Mouse (Mus musculus) MEL (cell line): ENCODE data around the gene Mettl26. TPM values are rescaled to one million over a fixed set of nuclear protein-coding genes. Genes with fewer than 3 reads are reported as not detected.

Source experiments
- DNase-seq: peaks from one replicate; pipeline ENCODE4 v3.0.0; 2011; ENCODE audit warnings: low read depth, low spot score
- H3K27ac ChIP-seq: 2 replicates; pipeline ENCODE4 v1.5.1; 2012; ENCODE audit warnings: low read depth, mild to moderate bottlenecking, control low read depth, low read length, moderate library complexity; ENCODE audit not compliant: control insufficient read depth
- H3K27me3 ChIP-seq, 2 experiments: fragments of 150-350 bp in 1 of 2; sonication (generic) in 1 of 2; 2 replicates each; pipeline ENCODE4 v1.6.1; 2012; ENCODE audit warnings: low read length in 2 of 2, mild to moderate bottlenecking in 2 of 2, improper control_type of control experiment in 1 of 2, moderate library complexity in 1 of 2; ENCODE audit not compliant: insufficient read depth in 2 of 2, control insufficient read depth in 1 of 2
- H3K36me3 ChIP-seq, 2 experiments: 2 replicates each; pipeline ENCODE4 v1.6.1; 2012 to 2014; ENCODE audit warnings: low read length in 2 of 2, improper control_type of control experiment in 1 of 2, inconsistent platforms in 1 of 2, mild to moderate bottlenecking in 1 of 2; ENCODE audit not compliant: insufficient read depth in 2 of 2, control insufficient read depth in 1 of 2
- H3K4me1 ChIP-seq, 2 experiments: fragments of 150-350 bp in 1 of 2; sonication (generic) in 1 of 2; 2 replicates each; pipeline ENCODE4 v1.6.1; 2012; ENCODE audit warnings: low read length in 2 of 2, improper control_type of control experiment in 1 of 2, mild to moderate bottlenecking in 1 of 2; ENCODE audit not compliant: insufficient read depth in 2 of 2, control insufficient read depth in 1 of 2
- H3K4me3 ChIP-seq, 2 experiments: fragments of 150-350 bp in 1 of 2; sonication (generic) in 1 of 2; 2 replicates each; pipeline ENCODE4 v1.5.1; 2012; ENCODE audit warnings: low read depth in 2 of 2, low read length in 2 of 2, mild to moderate bottlenecking in 2 of 2, moderate library complexity in 2 of 2, control low read depth in 1 of 2, improper control_type of control experiment in 1 of 2; ENCODE audit not compliant: control insufficient read depth in 1 of 2, insufficient read depth in 1 of 2
- H3K79me2 ChIP-seq: 2 replicates; pipeline ENCODE4 v1.6.1; 2012; ENCODE audit warnings: mild to moderate bottlenecking, low read length, moderate library complexity; ENCODE audit not compliant: control insufficient read depth, poor library complexity, insufficient read depth
- H3K9ac ChIP-seq: 2 replicates; pipeline ENCODE4 v1.6.1; 2012; ENCODE audit warnings: low read depth, mild to moderate bottlenecking, control low read depth, low read length, moderate library complexity; ENCODE audit not compliant: control insufficient read depth, poor library complexity, severe bottlenecking
- H3K9me3 ChIP-seq: fragments of 150-350 bp; sonication (generic); replicated peaks from 2 replicates; pipeline ENCODE4 v1.6.1; 2012; ENCODE audit warnings: mild to moderate bottlenecking, low read length, improper control_type of control experiment, moderate library complexity; ENCODE audit not compliant: insufficient read depth
- CHD1 ChIP-seq: IDR thresholded peaks from 2 replicates; pipeline ENCODE4 v1.6.1; 2012; ENCODE audit warnings: low read depth, mild to moderate bottlenecking, inconsistent platforms, low read length, improper control_type of control experiment
- EP300 ChIP-seq, 2 experiments: IDR thresholded peaks; 2 replicates each; pipeline ENCODE4 v1.6.1; 2011; ENCODE audit warnings: improper control_type of control experiment in 2 of 2, low read length in 2 of 2, low read depth in 1 of 2, mild to moderate bottlenecking in 1 of 2
- ETS1 ChIP-seq: IDR thresholded peaks from 2 replicates; pipeline ENCODE4 v1.6.1; 2012; ENCODE audit warnings: low read depth, mild to moderate bottlenecking, inconsistent platforms, low read length, improper control_type of control experiment, moderate library complexity
- GATA1 ChIP-seq: IDR thresholded peaks from 2 replicates; pipeline ENCODE4 v1.6.1; 2011; ENCODE audit warnings: low read depth, low read length, improper control_type of control experiment
- HCFC1 ChIP-seq: IDR thresholded peaks from 2 replicates; pipeline ENCODE4 v1.6.1; 2012; ENCODE audit warnings: low read depth, mild to moderate bottlenecking, inconsistent platforms, low read length, improper control_type of control experiment, moderate library complexity
- JUND ChIP-seq: IDR thresholded peaks from 2 replicates; pipeline ENCODE4 v1.6.1; 2011; ENCODE audit warnings: low read depth, mild to moderate bottlenecking, improper control_type of control experiment, low read length
- KAT2A ChIP-seq: conservative IDR thresholded peaks from 2 replicates; pipeline ENCODE4 v1.6.1; 2012; ENCODE audit warnings: low read depth, low read length, improper control_type of control experiment, inconsistent platforms
- MAZ ChIP-seq: IDR thresholded peaks from 2 replicates; pipeline ENCODE4 v1.6.1; 2012; ENCODE audit warnings: low read depth, mild to moderate bottlenecking, inconsistent platforms, low read length, improper control_type of control experiment
- MEF2A ChIP-seq: IDR thresholded peaks from 2 replicates; pipeline ENCODE4 v1.6.1; 2014; ENCODE audit warnings: low read depth, mild to moderate bottlenecking, inconsistent platforms, low read length, improper control_type of control experiment; ENCODE audit not compliant: poor library complexity, insufficient replicate concordance, severe bottlenecking; ENCODE audit errors: extremely low read depth
- MXI1 ChIP-seq: IDR thresholded peaks from 2 replicates; pipeline ENCODE4 v1.6.1; 2011; ENCODE audit warnings: mild to moderate bottlenecking, low read depth, low read length, improper control_type of control experiment
- NELFE ChIP-seq: IDR thresholded peaks from 2 replicates; pipeline ENCODE4 v1.6.1; 2011; ENCODE audit warnings: low read depth, low read length, improper control_type of control experiment
- NRF1 ChIP-seq: IDR thresholded peaks from 2 replicates; pipeline ENCODE4 v1.6.1; 2014; ENCODE audit warnings: low read depth, mild to moderate bottlenecking, inconsistent platforms, low read length, improper control_type of control experiment, moderate library complexity; ENCODE audit not compliant: poor library complexity, insufficient read depth, severe bottlenecking
- POLR2A ChIP-seq, 2 experiments: IDR thresholded peaks; 2 replicates each; pipeline ENCODE4 v1.6.1; 2011 to 2012; ENCODE audit warnings: low read length in 2 of 2, mild to moderate bottlenecking in 2 of 2, control low read depth in 1 of 2, improper control_type of control experiment in 1 of 2, low read depth in 1 of 2, moderate library complexity in 1 of 2; ENCODE audit not compliant: control insufficient read depth in 1 of 2, insufficient read depth in 1 of 2, poor library complexity in 1 of 2
- POLR2AphosphoS2 ChIP-seq: IDR thresholded peaks from 2 replicates; pipeline ENCODE4 v1.6.1; 2011; ENCODE audit warnings: low read length, improper control_type of control experiment
- POLR2AphosphoS5 ChIP-seq: IDR thresholded peaks from 2 replicates; pipeline ENCODE4 v1.6.1; 2012; ENCODE audit warnings: low read depth, borderline replicate concordance, mild to moderate bottlenecking, inconsistent platforms, low read length, moderate library complexity, mixed read lengths
- RCOR1 ChIP-seq: IDR thresholded peaks from 2 replicates; pipeline ENCODE4 v1.6.1; 2012; ENCODE audit warnings: low read depth, mild to moderate bottlenecking, inconsistent platforms, low read length, improper control_type of control experiment
- SIN3A ChIP-seq: IDR thresholded peaks from 2 replicates; pipeline ENCODE4 v1.6.1; 2012; ENCODE audit warnings: low read length, improper control_type of control experiment, inconsistent platforms
- UBTF ChIP-seq: IDR thresholded peaks from 2 replicates; pipeline ENCODE4 v1.6.1; 2012; ENCODE audit warnings: low read depth, mild to moderate bottlenecking, inconsistent platforms, low read length, improper control_type of control experiment, moderate library complexity, borderline replicate concordance; ENCODE audit not compliant: insufficient read depth
- USF1 ChIP-seq: IDR thresholded peaks from 2 replicates; pipeline ENCODE4 v1.6.1; 2014; ENCODE audit warnings: low read depth, mild to moderate bottlenecking, inconsistent platforms, low read length, improper control_type of control experiment, moderate library complexity
- USF2 ChIP-seq, 2 experiments: IDR thresholded peaks; 2 replicates each; pipeline ENCODE4 v1.6.1; 2011 to 2012; ENCODE audit warnings: improper control_type of control experiment in 2 of 2, low read length in 2 of 2, borderline replicate concordance in 1 of 2, inconsistent platforms in 1 of 2, low read depth in 1 of 2, mild to moderate bottlenecking in 1 of 2; ENCODE audit not compliant: insufficient read depth in 1 of 2
- ZNF384 ChIP-seq: IDR thresholded peaks from 2 replicates; pipeline ENCODE4 v1.6.1; 2012; ENCODE audit warnings: low read depth, mild to moderate bottlenecking, inconsistent platforms, low read length, improper control_type of control experiment
- polyA plus RNA-seq, 2 experiments: library from polyadenylated mRNA; stranded (reverse) in 1 of 2; unstranded in 1 of 2; fragments of >175 nt in 1 of 2; fragments of >200 nt in 1 of 2; gene quantifications; 2 replicates each; pipeline versions ENCODE4 v1.2.1 to v1.2.4; 2012; ENCODE audit warnings: low replicate concordance in 2 of 2, low read depth in 1 of 2; ENCODE audit not compliant: insufficient read length in 2 of 2, insufficient read depth in 1 of 2, missing spikeins in 1 of 2
- total RNA-seq: library from RNA; depleted of rRNA; stranded (reverse); fragments of 300-350 nt; gene quantifications from 2 replicates; pipeline ENCODE4 v1.2.3, GENCODE M21; 2012

Mettl26 gene
- total and polyA plus RNA-seq, 3 experiments = 31.7 to 50.6 TPM; not detected in 1

DNA sequence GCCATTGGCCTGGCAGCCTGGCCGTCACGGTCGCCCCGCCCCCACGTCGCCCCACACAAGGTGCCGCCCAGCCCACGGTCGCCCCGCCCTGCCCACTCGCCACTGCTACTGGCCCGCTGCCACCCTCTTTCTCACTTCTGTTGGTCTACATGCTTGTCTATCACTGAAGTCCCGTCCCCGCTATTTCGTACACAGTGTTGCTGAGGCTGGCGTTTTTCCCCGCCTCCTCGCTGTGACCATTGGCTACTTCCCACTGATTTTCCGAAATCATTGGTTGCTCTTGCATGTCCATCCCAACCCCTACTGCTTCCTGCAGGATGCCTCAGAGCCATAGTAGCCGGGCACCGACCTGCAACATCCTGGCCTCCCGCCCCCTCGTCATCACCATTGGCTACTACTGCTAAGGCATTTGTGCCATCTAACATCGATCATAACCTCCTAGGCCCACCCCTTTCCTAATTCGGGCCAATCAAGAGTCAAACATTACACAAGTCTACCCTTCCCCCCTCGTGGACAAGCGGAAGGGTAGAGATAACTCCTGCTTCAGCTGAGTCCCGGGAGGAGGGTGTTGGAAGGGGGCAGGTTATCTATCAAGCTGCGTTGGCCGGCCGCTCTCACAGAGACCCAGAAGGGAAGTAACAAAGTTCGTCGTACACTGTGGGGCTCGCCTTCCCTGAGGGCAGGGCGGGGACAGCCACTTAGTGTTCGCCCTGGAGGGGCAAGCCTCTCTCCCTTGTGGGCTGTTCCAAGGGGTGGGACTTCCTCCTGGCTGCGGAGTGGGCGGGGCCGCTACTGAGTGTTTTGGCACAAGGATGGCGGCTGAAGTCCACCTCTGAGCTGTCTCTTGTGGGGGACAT lies 45.1 kb downstream of the Mettl26 start (continued):
- TF ChIP-seq USF2 (IDR thresholded peaks at IDR 0.05; ENCODE audit: borderline replicate concordance in 1 of 2, insufficient read depth in 1 of 2, low read depth in 1 of 2, low read length in 2 of 2) (no peak), MAZ (peak; percentile 70), MXI1 (peak; percentile 73; the same call in 1 of the 2 replicates), POLR2AphosphoS5 (no peak)

DNA sequence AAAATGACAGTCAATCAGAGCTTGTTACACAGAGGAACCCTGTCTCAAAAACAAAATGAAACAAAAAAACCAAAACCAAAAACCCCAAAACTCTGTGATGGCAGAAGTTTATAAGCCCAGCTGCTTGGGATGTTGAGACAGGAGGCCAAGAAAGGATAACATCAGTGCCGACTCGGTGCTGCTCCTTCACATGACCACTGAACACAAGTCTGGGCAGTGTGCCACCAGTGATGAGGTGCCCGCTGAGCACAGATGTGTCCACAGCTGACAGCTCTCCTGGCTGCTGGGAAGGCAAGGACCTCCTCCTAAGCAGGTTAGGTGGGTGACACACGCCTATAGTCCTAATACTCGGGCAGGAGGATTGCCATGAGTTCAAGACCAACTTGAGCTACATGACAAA lies 47.2 kb downstream of the Mettl26 start:
- peak; percentile 54 for DNase-seq
- Histone ChIP-seq H3K27me3 (no peaks in the 10 kb centered on the region), H3K79me2 (peaks cover 20% of the 10 kb centered on the region), H3K36me3 (peaks cover 0 to 17% of the 10 kb centered on the region in 2 experiments; a peak in 3 of 4 replicates), H3K9ac (no peak overlapping the region), H3K4me3 (no peak overlapping the region), H3K4me1 (peaks cover 2 to 23% of the 10 kb centered on the region in 2 experiments; a peak in 3 of 4 replicates), H3K9me3 (no peaks in the 10 kb centered on the region), H3K27ac (no peak overlapping the region)
- TF ChIP-seq HCFC1 (no peak), ETS1 (peak; percentile 69), ZNF384 (no peak), NRF1 (no peak), USF1 (peak; percentile 62; the same call in 1 of the 2 replicates), CHD1 (no peak), RCOR1 (no peak), NELFE (no peak), POLR2A (IDR thresholded peaks at IDR 0.05; ENCODE audit: control insufficient read depth in 1 of 2, insufficient read depth in 1 of 2, low read depth in 1 of 2, low read length in 2 of 2, poor library complexity in 1 of 2) (no peak), EP300 (IDR thresholded peaks at IDR 0.05; ENCODE audit: low read depth in 1 of 2, low read length in 2 of 2) (peak in 1 of 2 experiments; percentile 12; a peak in 1 of 4 replicates), SIN3A (no peak), JUND (no peak), UBTF (no peak)

- no peaks in the 10 kb centered on the region for H3K79me2 ChIP-seq
- no peak overlapping the region for H3K4me3 ChIP-seq
- no peaks in the 10 kb centered on the region for H3K9me3 ChIP-seq
- no peak for TF ChIP-seq MEF2A
- TF ChIP-seq KAT2A = no peak
- no peak for TF ChIP-seq GATA1
- no peak for TF ChIP-seq NRF1
- 0 out of 2 replicates have a peak, but pooled peaks have one; percentile 22 for TF ChIP-seq POLR2AphosphoS2
- peaks cover 0 to 12% of the 10 kb centered on the region in 2 experiments; a peak in 2 of 4 replicates for H3K4me1 ChIP-seq
- no peak for DNase-seq
- peaks cover 8 to 11% of the 10 kb centered on the region in 2 experiments; a peak in 3 of 4 replicates for H3K36me3 ChIP-seq
- H3K27ac ChIP-seq = no peak overlapping the region
- no peak overlapping the region for H3K9ac ChIP-seq
- H3K27me3 ChIP-seq = no peaks in the 10 kb centered on the region
Observed at GRCm38 (mm10) chr17:25925348-25925747, 50.5 kb downstream of the Mettl26 start.
